In genomic region chr6:111985452-111985851, GRCm38 (mm10) we compare ENCODE assay signal across 12 mouse cellular contexts.
DNase-seq lines count a peak whose midpoint lies in the region; ATAC-seq and TF ChIP-seq lines count a peak whose summit lies in the region.
"Had no signal": no experiment of that assay in that cellular context is flagged by ENCODE, and none has a peak within 500 bp of the region (broad histone marks: within the 10 kb centered on the region; RNA-seq: fewer than 3 reads in every experiment).

No protein-coding gene starts in this region.

- no peak for ATAC-seq in stomach, embryonic 16.5 days (ENCODE audit: insufficient read depth, low FRiP score)
- ATAC-seq in stomach, postnatal 0 days (ENCODE audit: low FRiP score, low TSS enrichment): no peak
- ATAC-seq: Patski had no signal

- DNase-seq in heart, adult 9 months (ENCODE audit: low spot score in 2 of 2): peak; percentile 8 to 21
- no peak for DNase-seq in heart, embryonic 10.5 days (ENCODE audit: low spot score)
- no peak for DNase-seq in stomach, postnatal 0 days (ENCODE audit: low spot score)
- DNase-seq in heart, postnatal 4 days: peak; percentile 5
- peak; percentile 6 to 31 for DNase-seq in lung, postnatal 4 days
- DNase-seq in kidney, adult 2 months: no peak
- no peak for DNase-seq in kidney, postnatal 25 days
- DNase-seq: cerebellum, postnatal 36 days; kidney, adult 11 months had no signal

- H3K4me2 ChIP-seq in stomach, embryonic 16.5 days (ENCODE audit: low read depth, low read length): no peak overlapping the region
- no peak overlapping the region for H3K4me2 ChIP-seq in stomach, postnatal 0 days (replicated peaks; ENCODE audit: low read depth)
- H3K4me2 ChIP-seq: limb, embryonic 15.5 days had no signal

- WGBS in heart, embryonic 10.5 days: 72% methylated on average over 1 of the region's 1 CpGs
- WGBS in stomach, embryonic 16.5 days: 29% methylated on average over 1 of the region's 1 CpGs
- WGBS in stomach, postnatal 0 days: 21% methylated on average over 1 of the region's 1 CpGs
- WGBS in kidney, adult 2 months: 64% methylated on average over 1 of the region's 1 CpGs

- no peak for TF ChIP-seq EP300 in stomach, postnatal 0 days (optimal IDR thresholded peaks at IDR 0.05)

- no peaks in the 10 kb centered on the region for H3K27me3 ChIP-seq in heart, embryonic 10.5 days (ENCODE audit: insufficient read depth, poor library complexity, severe bottlenecking)
- no peaks in the 10 kb centered on the region for H3K27me3 ChIP-seq in stomach, embryonic 16.5 days (ENCODE audit: control insufficient read depth, insufficient read depth, low read length)
- no peaks in the 10 kb centered on the region for H3K27me3 ChIP-seq in stomach, postnatal 0 days (ENCODE audit: control insufficient read depth, insufficient read depth, low read length)
- H3K27me3 ChIP-seq in kidney, adult 2 months (replicated peaks; ENCODE audit: control insufficient read depth, insufficient read depth, low read length): no peaks in the 10 kb centered on the region
- H3K27me3 ChIP-seq: limb, embryonic 15.5 days had no signal

- no peaks in the 10 kb centered on the region for H3K36me3 ChIP-seq in heart, embryonic 10.5 days
- no peaks in the 10 kb centered on the region for H3K36me3 ChIP-seq in stomach, embryonic 16.5 days (ENCODE audit: control insufficient read depth, insufficient read depth, low read length)
- H3K36me3 ChIP-seq in stomach, postnatal 0 days (ENCODE audit: control insufficient read depth, insufficient read depth, low read length): no peaks in the 10 kb centered on the region
- no peaks in the 10 kb centered on the region for H3K36me3 ChIP-seq in kidney, adult 2 months (ENCODE audit: control insufficient read depth, insufficient read depth, low read length)
- H3K36me3 ChIP-seq: limb, embryonic 15.5 days had no signal

- H3K9me3 ChIP-seq in heart, embryonic 10.5 days: no peaks in the 10 kb centered on the region
- H3K9me3 ChIP-seq in stomach, embryonic 16.5 days (replicated peaks; ENCODE audit: control insufficient read depth, low read length): no peaks in the 10 kb centered on the region
- no peaks in the 10 kb centered on the region for H3K9me3 ChIP-seq in stomach, postnatal 0 days (ENCODE audit: control insufficient read depth, low read length)
- H3K9me3 ChIP-seq: limb, embryonic 15.5 days had no signal

- H3K4me3 ChIP-seq in heart, embryonic 10.5 days: no peak overlapping the region
- no peak overlapping the region for H3K4me3 ChIP-seq in stomach, embryonic 16.5 days (replicated peaks; ENCODE audit: low read length)
- H3K4me3 ChIP-seq in stomach, postnatal 0 days (ENCODE audit: low read depth, low read length): no peak overlapping the region
- H3K4me3 ChIP-seq in kidney, adult 2 months (ENCODE audit: insufficient read depth, low read depth, low read length): no peak overlapping the region
- H3K4me3 ChIP-seq: limb, embryonic 15.5 days had no signal

- H3K9ac ChIP-seq in stomach, embryonic 16.5 days (ENCODE audit: low read length): no peak overlapping the region
- no peak overlapping the region for H3K9ac ChIP-seq in stomach, postnatal 0 days (ENCODE audit: low read length)
- H3K9ac ChIP-seq: limb, embryonic 15.5 days had no signal

- H3K4me1 ChIP-seq in heart, embryonic 10.5 days: no peaks in the 10 kb centered on the region
- 0 out of 2 replicates have a peak, but pooled peaks cover 3% of the 10 kb centered on the region for H3K4me1 ChIP-seq in stomach, embryonic 16.5 days (ENCODE audit: control insufficient read depth, insufficient read depth, low read length)
- no peaks in the 10 kb centered on the region for H3K4me1 ChIP-seq in stomach, postnatal 0 days (replicated peaks; ENCODE audit: control insufficient read depth, insufficient read depth)
- H3K4me1 ChIP-seq in kidney, adult 2 months (ENCODE audit: control insufficient read depth, insufficient read depth, low read length): no peaks in the 10 kb centered on the region
- H3K4me1 ChIP-seq: limb, embryonic 15.5 days had no signal

- TF ChIP-seq CTCF in stomach, postnatal 0 days (IDR thresholded peaks at IDR 0.05; ENCODE audit: low read depth): no peak
- TF ChIP-seq CTCF in kidney, adult 2 months (conservative IDR thresholded peaks at IDR 0.05; ENCODE audit: insufficient read depth, insufficient read length, low read depth, low read length): no peak

- no peak for TF ChIP-seq POLR2A in kidney, adult 2 months (IDR thresholded peaks at IDR 0.05; ENCODE audit: low read depth, low read length)

- no peak overlapping the region for H3K27ac ChIP-seq in heart, embryonic 10.5 days
- peak overlapping the region; percentile 47; the same call in 1 of the 2 replicates for H3K27ac ChIP-seq in stomach, embryonic 16.5 days (ENCODE audit: low read length)
- no peak overlapping the region for H3K27ac ChIP-seq in stomach, postnatal 0 days (replicated peaks)
- H3K27ac ChIP-seq in kidney, adult 2 months (ENCODE audit: insufficient read depth, low read depth, low read length): no peak overlapping the region
- H3K27ac ChIP-seq: limb, embryonic 15.5 days had no signal

Comparison
In these comparisons a context has a peak if more than half of its experiments do, and no peak if none do; other contexts are left out.
1. DNase-seq: peak in heart, adult 9 months (2 of 2), heart, postnatal 4 days (single experiment) and lung, postnatal 4 days (2 of 2); none in heart, embryonic 10.5 days (single experiment), stomach, postnatal 0 days (single experiment), kidney, adult 2 months (single experiment) and kidney, postnatal 25 days (0 of 2).